Mouse (Mus musculus) neutrophil, adult 65 days (primary cell): ENCODE data around the gene Gm6121. TPM values are rescaled to one million over a fixed set of nuclear protein-coding genes. Genes with fewer than 3 reads are reported as not detected.

Experiments used
- total RNA-seq: library from RNA; stranded (reverse); gene quantifications from 2 replicates; pipeline ENCODE4 v1.2.4, GENCODE M21; 2023

Gene Gm6121
- not detected in 2 replicates for total RNA-seq

GRCm38 (mm10) chrX:26935597-26935996 is at the start of gene Gm6121:
Gm6121 (minus strand) TSS chrX:26935697.

Other genes with a start within 250 kb of the Gm6121 start
- gene Gm14525, start 233.1 kb downstream of the Gm6121 start, total RNA-seq = not detected in 2 replicates